Mouse (Mus musculus) E14TG2a.4 (cell line): ENCODE measurements around the gene Rpl37a.

Experiments
- CTCF ChIP-seq: conservative IDR thresholded peaks from 2 replicates; pipeline ENCODE4 v1.5.1; 2014; ENCODE audit warnings: low read length
- NANOG ChIP-seq: IDR thresholded peaks from 2 replicates; pipeline ENCODE4 v1.6.1; 2014; ENCODE audit warnings: borderline replicate concordance, low read length, mixed read lengths
- POU5F1 ChIP-seq: IDR thresholded peaks from 2 replicates; pipeline ENCODE4 v1.6.1; 2014; ENCODE audit warnings: low read length, borderline replicate concordance

- TF ChIP-seq CTCF, result no peak
- no peak for TF ChIP-seq NANOG
- TF ChIP-seq POU5F1, result no peak
Measured at GRCm38 (mm10) chr1:72755801-72756200, 44.7 kb downstream of the Rpl37a start.
